Mouse (Mus musculus) layer of hippocampus, adult 9-11 months (tissue): ENCODE measurements around the gene Nrp2.

ENCODE experiments used
- DNase-seq: peaks from one replicate; pipeline ENCODE4 v3.0.0; 2022

The Nrp2 gene

GRCm38 (mm10) chr1:62825822-62826765 lies 123.0 kb downstream of the Nrp2 start:
- no peak for DNase-seq

DNA sequence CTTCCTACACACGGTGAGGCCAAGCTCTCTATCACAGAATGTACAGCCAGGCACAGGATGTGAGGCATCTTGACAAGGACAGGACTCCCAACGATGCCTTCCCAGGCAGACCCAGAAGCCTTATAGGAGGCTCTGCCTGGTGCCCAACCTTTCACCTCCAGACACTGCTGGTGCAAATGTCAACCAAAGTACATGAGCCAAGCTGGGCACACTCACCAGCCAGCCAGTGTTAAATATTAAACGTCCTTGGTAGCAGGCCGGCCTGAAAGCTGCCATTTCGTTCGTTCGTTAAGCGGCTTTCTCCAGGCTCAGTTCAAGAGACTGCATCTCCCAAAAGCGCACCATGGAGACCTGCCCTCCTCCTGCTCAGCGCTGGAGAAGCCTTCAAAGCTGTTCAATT lies 124.2 kb downstream of the Nrp2 start:
- no peak for DNase-seq

GRCm38 (mm10) chr1:62828156-62828555 lies 125.1 kb downstream of the Nrp2 start:
- DNase-seq, result no peak

- DNase-seq, result no peak
Measured at GRCm38 (mm10) chr1:62829690-62830417, 126.8 kb downstream of the Nrp2 start.

DNA sequence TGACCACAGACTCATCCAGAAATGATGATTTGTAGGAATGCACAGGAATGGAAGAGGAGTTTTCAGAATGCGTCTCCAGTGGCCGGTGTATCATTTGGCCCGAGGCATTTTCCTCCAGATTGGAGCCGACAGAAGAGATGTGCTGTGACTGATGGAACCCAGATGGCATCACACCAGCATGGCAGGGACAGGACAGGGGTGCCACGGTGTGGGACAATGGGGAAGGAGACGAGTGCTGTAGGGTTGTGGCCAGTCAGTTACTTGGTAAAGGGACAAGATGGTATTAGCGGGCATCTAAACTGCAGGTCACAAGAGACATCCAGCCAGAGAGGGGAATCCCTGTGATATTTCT lies 127.3 kb downstream of the Nrp2 start:
- DNase-seq, result no peak

GRCm38 (mm10) chr1:62831725-62832455 lies 128.8 kb downstream of the Nrp2 start:
- peak; percentile 50 for DNase-seq

DNA sequence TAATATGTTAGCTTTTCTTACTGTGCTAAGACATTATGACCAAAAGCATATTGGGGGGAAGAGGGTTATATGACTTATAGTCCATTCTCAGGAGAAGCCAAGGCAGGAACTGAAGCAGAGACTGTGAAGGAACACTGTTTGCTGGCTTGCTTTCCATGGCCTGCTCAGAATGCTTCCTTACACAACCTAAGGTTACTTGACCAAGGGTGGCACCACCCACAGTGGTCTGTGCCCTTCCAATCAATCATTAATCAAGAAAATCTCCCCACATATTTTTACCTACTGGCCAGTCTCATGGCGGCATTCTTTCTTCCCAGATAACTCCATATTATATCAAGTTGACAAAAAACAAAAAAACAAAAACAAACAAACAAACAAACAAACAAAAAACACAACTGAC lies 130.3 kb downstream of the Nrp2 start:
- DNase-seq, result no peak

DNA sequence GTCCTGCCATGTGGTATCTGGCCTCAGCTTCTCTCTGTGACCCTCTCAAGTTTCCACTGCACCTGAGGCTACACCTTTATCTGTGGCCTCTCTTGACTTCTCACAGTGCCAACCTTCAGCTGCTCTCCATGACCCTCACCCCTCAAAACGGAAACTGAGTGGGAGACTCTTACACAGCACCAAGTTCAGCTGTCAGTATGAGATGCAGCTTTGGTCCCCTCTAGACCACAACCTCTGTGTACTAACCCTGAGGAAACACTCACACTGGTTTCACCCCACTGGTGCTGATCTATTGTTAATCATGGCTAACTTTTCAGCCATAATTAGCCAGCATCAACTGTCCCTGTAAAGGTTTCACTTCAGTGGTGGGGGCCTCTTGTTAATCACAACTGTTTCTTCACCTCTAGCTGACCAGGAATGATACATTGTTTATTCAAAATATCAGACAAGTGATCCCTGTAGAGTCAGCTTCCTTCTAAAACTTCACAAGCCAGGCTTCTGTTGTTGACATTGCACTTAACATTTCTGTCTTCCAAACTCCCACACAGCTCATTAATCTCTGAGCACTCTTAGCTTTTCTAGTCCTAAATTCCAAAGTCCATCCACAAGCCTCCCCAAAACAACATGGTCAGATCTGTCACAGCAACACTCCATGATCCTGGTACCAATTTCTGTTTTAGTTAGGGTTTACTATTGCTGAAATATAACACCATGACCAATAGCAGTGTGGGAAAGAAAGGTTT lies 131.5 kb downstream of the Nrp2 start:
- no peak for DNase-seq

GRCm38 (mm10) chr1:62838083-62838482 lies 135.0 kb downstream of the Nrp2 start:
- DNase-seq, result no peak

- DNase-seq, result no peak
Measured at GRCm38 (mm10) chr1:62838631-62839030, 135.5 kb downstream of the Nrp2 start.

DNA sequence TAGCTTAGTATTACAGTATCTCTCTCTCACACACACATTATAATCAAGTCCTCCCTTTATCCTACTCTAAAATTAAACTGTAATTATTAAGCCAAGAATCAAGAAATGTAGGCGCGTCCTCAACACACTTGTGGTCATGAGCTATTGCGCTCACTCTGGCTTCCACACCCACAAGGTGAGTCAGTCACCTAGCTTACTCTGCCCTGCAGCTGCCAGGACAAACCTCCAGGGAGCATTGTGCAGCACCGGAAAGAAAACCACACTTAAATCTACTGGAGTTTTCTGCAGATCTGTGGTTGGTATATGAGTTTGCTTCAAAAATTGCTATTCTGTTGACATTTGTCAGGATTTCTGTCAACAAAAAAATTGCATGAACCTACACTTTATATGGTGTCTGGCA lies 140.1 kb downstream of the Nrp2 start:
- DNase-seq, result no peak

DNA sequence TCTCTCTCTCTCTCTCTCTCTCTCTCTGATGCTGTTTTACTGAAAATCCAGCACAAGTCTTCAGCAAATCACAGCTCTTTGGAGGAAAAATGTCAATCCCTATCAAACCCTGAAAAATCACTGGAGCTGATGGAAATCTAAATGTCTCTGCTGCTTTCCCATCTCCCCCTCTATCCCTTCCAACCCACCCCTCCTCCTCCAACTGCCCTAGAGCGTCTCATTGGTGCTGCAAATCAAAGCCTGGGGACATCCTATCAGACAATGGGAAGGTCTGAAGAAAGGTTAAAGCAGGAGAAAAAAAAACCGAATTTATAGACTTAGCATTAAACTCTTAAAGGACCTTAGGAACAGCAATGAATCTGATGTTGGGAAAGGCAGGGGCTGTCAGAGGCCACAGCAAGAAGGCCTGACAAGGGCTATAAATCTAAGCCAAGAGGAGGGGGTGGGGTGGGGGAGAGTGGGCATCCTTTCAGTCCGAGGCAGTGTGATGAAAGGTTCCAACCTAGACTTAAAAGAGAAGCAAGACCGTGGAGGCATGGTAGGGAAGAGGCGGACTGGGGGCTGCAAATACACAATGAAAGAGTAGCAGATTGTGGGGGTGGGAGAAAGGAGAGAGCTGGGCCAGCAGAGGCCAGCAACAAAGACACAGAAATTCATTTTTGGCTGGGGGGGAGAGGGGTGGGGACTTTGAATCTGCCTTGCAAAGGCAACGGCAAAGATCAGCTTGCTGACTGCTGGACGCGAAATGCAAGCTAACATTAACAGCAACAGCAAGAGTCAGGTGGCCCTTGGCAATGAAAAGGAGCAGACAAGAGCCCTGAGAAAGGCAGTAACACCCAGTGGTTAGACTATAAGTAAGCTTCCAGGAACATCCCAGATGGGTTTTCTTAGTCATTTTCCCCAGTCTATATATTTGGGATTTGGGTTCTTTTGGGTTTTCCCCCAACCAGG lies 148.2 kb downstream of the Nrp2 start:
- DNase-seq, result no peak

DNA sequence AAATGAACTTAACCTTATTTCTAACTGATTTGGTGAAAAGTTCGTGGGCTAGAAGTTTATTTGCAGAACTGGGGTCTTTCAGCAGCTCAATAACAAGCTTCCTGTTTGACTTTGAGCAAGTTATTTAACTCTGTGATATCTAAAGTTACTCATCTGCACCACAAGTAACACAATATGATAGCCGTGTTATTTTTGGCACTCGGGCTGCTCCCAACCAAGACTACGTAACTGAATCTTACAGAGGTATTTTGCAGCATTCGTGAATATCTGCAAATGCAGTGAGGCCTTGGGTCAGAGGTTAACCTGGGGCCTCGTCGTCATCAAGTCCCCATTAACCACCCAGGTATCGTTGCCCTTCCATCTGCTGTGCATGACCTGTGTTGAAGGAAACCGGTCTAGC lies 150.3 kb downstream of the Nrp2 start:
- DNase-seq, result no peak

DNA sequence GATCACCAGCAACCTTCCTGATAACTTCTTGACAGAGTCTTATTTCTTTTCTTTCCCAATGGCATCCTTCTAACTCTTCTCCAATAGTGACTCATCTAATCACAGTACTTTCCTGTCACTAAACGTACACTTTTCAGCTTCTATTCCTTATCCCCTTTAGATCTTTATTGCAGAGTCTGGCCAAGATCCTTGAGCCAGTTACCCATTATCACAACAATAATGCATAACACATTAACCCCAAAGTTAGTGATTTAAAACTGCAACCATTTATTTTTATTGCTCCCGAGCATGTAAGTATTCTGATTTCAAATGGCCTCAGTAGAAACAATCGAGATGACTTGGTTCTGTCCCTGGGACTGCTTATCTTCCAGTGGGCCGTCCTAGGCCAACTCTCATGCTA lies 150.9 kb downstream of the Nrp2 start:
- no peak for DNase-seq

- DNase-seq, result no peak
Measured at GRCm38 (mm10) chr1:62859098-62859497, 156.0 kb downstream of the Nrp2 start.

DNA sequence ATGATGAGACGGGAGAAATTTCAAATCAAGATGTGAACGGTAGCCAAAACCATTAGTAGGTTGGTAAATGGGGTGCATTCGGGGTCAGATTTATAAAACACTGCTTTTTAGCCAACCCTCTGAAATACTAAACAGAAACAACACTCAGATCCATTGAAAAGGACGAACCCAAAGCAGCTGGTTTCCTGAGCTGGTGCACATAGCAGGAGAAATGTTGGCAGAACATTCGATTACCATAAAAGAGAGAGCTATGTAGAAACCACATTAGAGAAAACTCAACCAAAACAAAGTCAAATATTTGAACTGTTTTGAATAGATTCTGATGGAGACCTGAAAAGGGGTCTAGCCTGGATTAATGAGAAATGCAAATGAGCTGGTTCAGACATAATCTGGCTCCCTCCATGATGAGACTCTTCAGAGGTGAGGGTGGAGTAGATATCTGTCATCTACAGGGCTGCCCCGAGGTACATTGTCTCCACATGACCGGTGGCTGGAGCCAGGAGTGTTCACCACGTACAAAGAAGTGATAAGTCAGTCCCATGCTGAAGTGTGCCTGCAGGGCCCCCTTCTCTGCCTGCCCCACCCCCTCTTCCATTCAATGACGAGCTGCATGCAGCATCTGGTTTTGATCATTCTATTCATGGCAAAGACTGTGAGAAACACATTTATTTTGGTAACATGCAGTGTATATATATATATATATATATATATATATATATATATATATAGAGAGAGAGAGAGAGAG lies 156.6 kb downstream of the Nrp2 start:
- no peak for DNase-seq

- no peak for DNase-seq
Measured at GRCm38 (mm10) chr1:62860327-62860726, 157.2 kb downstream of the Nrp2 start.

- DNase-seq, result peak; percentile 38
Measured at GRCm38 (mm10) chr1:62860788-62861187, 157.7 kb downstream of the Nrp2 start.
